16 mouse cellular contexts compared by ENCODE assay signal in the genomic region with DNA sequence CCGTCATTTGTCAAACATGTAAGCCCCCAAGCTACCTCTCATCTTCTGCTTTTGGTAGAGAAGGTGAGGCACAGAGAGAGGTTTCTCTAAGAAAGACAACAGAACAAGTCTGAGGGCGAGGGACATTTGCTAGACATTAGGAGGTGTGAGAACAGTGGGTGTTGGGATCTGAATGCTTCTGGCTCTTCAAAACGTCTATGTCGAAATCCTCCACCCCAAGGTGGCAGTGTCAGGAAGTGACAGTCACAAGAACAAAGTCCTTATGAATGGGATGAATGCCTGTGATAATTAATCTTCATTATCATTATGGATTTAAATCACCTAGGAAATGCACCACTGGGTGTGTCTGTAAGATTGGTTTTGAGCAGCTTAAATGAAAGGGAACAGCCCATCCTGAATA. TPM values are rescaled to one million over a fixed set of nuclear protein-coding genes. Genes with fewer than 3 reads are reported as not detected.
A peak's percentile ranks its signal among the peaks of the same experiment; 100 is the strongest.
DNase-seq lines count a peak whose midpoint lies in the region; ATAC-seq and TF ChIP-seq lines count a peak whose summit lies in the region.
"Had no signal": no experiment of that assay in that cellular context is flagged by ENCODE, and none has a peak within 500 bp of the region (broad histone marks: within the 10 kb centered on the region; RNA-seq: fewer than 3 reads in every experiment).

No protein-coding gene starts in this region.

- no peak for ATAC-seq in kidney, postnatal 0 days (replicated peaks; ENCODE audit: low FRiP score, low read depth)
- ATAC-seq: forebrain, embryonic 15.5 days had no signal

- H3K4me3 ChIP-seq in kidney, postnatal 0 days (replicated peaks; ENCODE audit: low read depth, low read length): no peak overlapping the region
- H3K4me3 ChIP-seq: embryonic facial prominence, embryonic 12.5 days; forebrain, embryonic 15.5 days; hindbrain, embryonic 13.5 days; megakaryocyte, embryonic 14.5 days had no signal

- no peaks in the 10 kb centered on the region for H3K27me3 ChIP-seq in kidney, postnatal 0 days (ENCODE audit: insufficient read depth, low read length)
- H3K27me3 ChIP-seq: embryonic facial prominence, embryonic 12.5 days; forebrain, embryonic 15.5 days; hindbrain, embryonic 13.5 days; megakaryocyte, embryonic 14.5 days had no signal

- TF ChIP-seq CTCF in kidney, postnatal 0 days (IDR thresholded peaks at IDR 0.05; ENCODE audit: low read depth): 0 out of 2 replicates have a peak, but pooled peaks have one; percentile 1

- intact Hi-C loops in heart, postnatal 10 days (cut with DNase I): loop anchor here (10.0 kb wide), 1 partner anchor 180 kb away; a partner anchor contains a TSS

- no peak for DNase-seq in kidney, postnatal 0 days (ENCODE audit: low spot score)
- no peak for DNase-seq in kidney, adult 11 months
- DNase-seq in testis, postnatal 10 days (ENCODE audit: low spot score): peak; percentile 25
- no peak for DNase-seq in testis, postnatal 14 days (ENCODE audit: low spot score)
- DNase-seq in heart, postnatal 10 days: peak; percentile 14 to 18
- no peak for DNase-seq in spleen, postnatal 4 days (ENCODE audit: low spot score in 2 of 2)
- no peak for DNase-seq in frontal cortex, postnatal 36 days (ENCODE audit: low spot score in 2 of 2)
- DNase-seq: cerebellum, adult 2 months; gastrocnemius, postnatal 25 days; kidney, adult 9 months had no signal

- 53% methylated on average over 4 of the region's 4 CpGs for WGBS in kidney, postnatal 0 days

- no peak overlapping the region for H3K9ac ChIP-seq in kidney, postnatal 0 days (ENCODE audit: low read depth, low read length)
- H3K9ac ChIP-seq: embryonic facial prominence, embryonic 12.5 days; forebrain, embryonic 15.5 days; hindbrain, embryonic 13.5 days had no signal

- H3K4me2 ChIP-seq in kidney, postnatal 0 days (ENCODE audit: low read length): no peak overlapping the region
- H3K4me2 ChIP-seq: embryonic facial prominence, embryonic 12.5 days; forebrain, embryonic 15.5 days; hindbrain, embryonic 13.5 days had no signal

- no peaks in the 10 kb centered on the region; the same call in 1 of the 2 replicates for H3K4me1 ChIP-seq in kidney, postnatal 0 days (replicated peaks; ENCODE audit: insufficient read depth, low read length)

- H3K9me3 ChIP-seq in kidney, postnatal 0 days (replicated peaks; ENCODE audit: low read length): no peaks in the 10 kb centered on the region
- H3K9me3 ChIP-seq: embryonic facial prominence, embryonic 12.5 days; forebrain, embryonic 15.5 days; hindbrain, embryonic 13.5 days; megakaryocyte, embryonic 14.5 days had no signal

- H3K27ac ChIP-seq in kidney, postnatal 0 days: no peak overlapping the region
- H3K27ac ChIP-seq: embryonic facial prominence, embryonic 12.5 days; forebrain, embryonic 15.5 days; hindbrain, embryonic 13.5 days had no signal

- no peaks in the 10 kb centered on the region for H3K36me3 ChIP-seq in kidney, postnatal 0 days (ENCODE audit: insufficient read depth, low read length)
- H3K36me3 ChIP-seq: embryonic facial prominence, embryonic 12.5 days; forebrain, embryonic 15.5 days; hindbrain, embryonic 13.5 days had no signal

RNA-seq across cellular contexts. Expression of a gene that starts 11.3 kb away (rescaled TPM):
- 9.1 and 10.2 TPM in 2 replicates for polyA plus RNA-seq in kidney, postnatal 0 days (2015; fragmentation: Nextera tagmentation; extraction: Ambion mirVana)
- 10 to 100 TPM; 93.1 to 98.1 TPM for total RNA-seq in heart, postnatal 10 days (2021)

RNA-seq across cellular contexts. Expression of a gene that starts 59.6 kb away (rescaled TPM):
- 0.19 and 0.25 TPM in 2 replicates for polyA plus RNA-seq in kidney, postnatal 0 days (2015; fragmentation: Nextera tagmentation; extraction: Ambion mirVana)
- not detected for total RNA-seq in heart, postnatal 10 days (2021)
- total RNA-seq: adrenal gland, postnatal 36 days; gastrocnemius, postnatal 25 days had no signal
- polyA plus RNA-seq: embryonic facial prominence, embryonic 12.5 days; small intestine, adult 2 months had no signal

Comparison
In these comparisons a context has a peak if more than half of its experiments do, and no peak if none do; other contexts are left out.
1. DNase-seq: peak in testis, postnatal 10 days (single experiment) and heart, postnatal 10 days (2 of 2); none in kidney, postnatal 0 days (single experiment), kidney, adult 11 months (single experiment), testis, postnatal 14 days (single experiment), spleen, postnatal 4 days (0 of 2) and frontal cortex, postnatal 36 days (0 of 2).